Mouse (Mus musculus) forebrain, postnatal 0 days (tissue): ENCODE results near the gene Dyrk1a. TPM values are rescaled to one million over a fixed set of nuclear protein-coding genes. Genes with fewer than 3 reads are reported as not detected.

ENCODE experiments used
- ATAC-seq: fragments of 200-750 bp; cut with Nextera tagmentation; 2 replicates; pipeline ENCODE4 v1.8.0; 2017; ENCODE audit warnings: mild to moderate bottlenecking, moderate library complexity
- DNase-seq: peaks from one replicate; pipeline ENCODE4 v3.0.0-alpha.2; 2015
- H3K27ac ChIP-seq: fragments of 300-500 bp; sonication (generic); 2 replicates; pipeline ENCODE4 v1.5.1; 2014; ENCODE audit warnings: low read depth, mild to moderate bottlenecking, antibody characterized with exemption, low read length, moderate library complexity, mixed read lengths
- H3K27me3 ChIP-seq: fragments of 300-500 bp; sonication (generic); 2 replicates; pipeline ENCODE4 v1.6.1; 2014; ENCODE audit warnings: mild to moderate bottlenecking, low read length, mixed read lengths; ENCODE audit not compliant: insufficient read depth
- H3K36me3 ChIP-seq: fragments of 300-500 bp; sonication (generic); 2 replicates; pipeline ENCODE4 v1.6.1; 2014; ENCODE audit warnings: mild to moderate bottlenecking, moderate library complexity; ENCODE audit not compliant: insufficient read depth
- H3K4me1 ChIP-seq: fragments of 300-500 bp; sonication (generic); 2 replicates; pipeline ENCODE4 v1.6.1; 2014; ENCODE audit warnings: antibody characterized with exemption; ENCODE audit not compliant: insufficient read depth
- H3K4me2 ChIP-seq: fragments of 300-500 bp; sonication (generic); 2 replicates; pipeline ENCODE4 v1.6.1; 2014; ENCODE audit warnings: low read depth, mild to moderate bottlenecking, moderate library complexity
- H3K4me3 ChIP-seq: fragments of 300-500 bp; sonication (generic); 2 replicates; pipeline ENCODE4 v1.5.1; 2014; ENCODE audit warnings: low read depth, low read length, mixed read lengths
- H3K9ac ChIP-seq: fragments of 300-500 bp; sonication (generic); 2 replicates; pipeline ENCODE4 v1.6.1; 2014; ENCODE audit warnings: mild to moderate bottlenecking
- H3K9me3 ChIP-seq: fragments of 300-500 bp; sonication (generic); 2 replicates; pipeline ENCODE4 v1.6.1; 2016; ENCODE audit warnings: low read length
- CTCF ChIP-seq: sonication (generic); IDR thresholded peaks from 2 replicates; pipeline ENCODE4 v1.5.1; 2016; ENCODE audit warnings: antibody characterized with exemption, control low read depth, low read depth
- WGBS: fragments of 180-500 bp; shearing (Covaris S2); extraction: QIAGEN DNeasy Blood & Tissue Kit; methylation state at CpG from one replicate; pipeline ENCODE4 v1.1.7; 2014; 5-methylcytosine and 5-hydroxymethylcytosine counted together
- polyA plus RNA-seq: library from polyadenylated mRNA; unstranded; fragments of >200 nt; fragmentation: Nextera tagmentation; extraction: Ambion mirVana; gene quantifications from 2 replicates; pipeline ENCODE4 v1.2.1, GENCODE M21; 2015
- total RNA-seq: library from RNA; depleted of rRNA; stranded (reverse); fragments of >200 nt; gene quantifications from 2 replicates; pipeline ENCODE4 v1.2.3, GENCODE M21; 2014

The Dyrk1a gene
- total and polyA plus RNA-seq, 2 experiments from 2014 or later, result 13.5 to 101 TPM

- H3K9me3 ChIP-seq, result no peaks in the 10 kb centered on the region
- H3K36me3 ChIP-seq, result no peaks in the 10 kb centered on the region
- no peak for DNase-seq
- no peak overlapping the region for H3K9ac ChIP-seq
- H3K4me1 ChIP-seq, result peaks cover 13% of the 10 kb centered on the region
- TF ChIP-seq CTCF, result no peak
- no peak overlapping the region for H3K4me3 ChIP-seq
- H3K27ac ChIP-seq, result no peak overlapping the region
- H3K4me2 ChIP-seq, result no peak overlapping the region
- WGBS, result 80% methylated on average over 10 of the region's 10 CpGs
- H3K27me3 ChIP-seq, result no peaks in the 10 kb centered on the region
- no peak for ATAC-seq
These were observed 151.8 kb downstream of the Dyrk1a start for GRCm38 (mm10) chr16:94721549-94722006.

- no peaks in the 10 kb centered on the region for H3K27me3 ChIP-seq
- H3K9me3 ChIP-seq, result no peaks in the 10 kb centered on the region
- H3K4me3 ChIP-seq, result no peak overlapping the region
- H3K4me2 ChIP-seq, result no peak overlapping the region
- WGBS, result 86% methylated on average over 12 of the region's 12 CpGs
- peaks cover 13% of the 10 kb centered on the region for H3K4me1 ChIP-seq
- H3K27ac ChIP-seq, result no peak overlapping the region
- ATAC-seq (no peak), DNase-seq (no peak)
- no peak for TF ChIP-seq CTCF
- H3K9ac ChIP-seq, result no peak overlapping the region
- no peaks in the 10 kb centered on the region for H3K36me3 ChIP-seq
These were observed 153.1 kb downstream of the Dyrk1a start for GRCm38 (mm10) chr16:94722936-94723335.

- H3K4me2 ChIP-seq, result peak overlapping the region; percentile 85
- H3K27me3 ChIP-seq, result no peaks in the 10 kb centered on the region
- no peaks in the 10 kb centered on the region for H3K36me3 ChIP-seq
- peak overlapping the region; percentile 61 for H3K4me3 ChIP-seq
- peak overlapping the region; percentile 65 for H3K9ac ChIP-seq
- peak overlapping the region; percentile 93 for H3K27ac ChIP-seq
- WGBS, result under 1% methylated on average over 23 of the region's 23 CpGs
- no peaks in the 10 kb centered on the region for H3K9me3 ChIP-seq
- DNase-seq (peak; percentile 96), ATAC-seq (peak; percentile 97)
- H3K4me1 ChIP-seq, result peaks cover 6% of the 10 kb centered on the region; the same call in 1 of the 2 replicates
- peak; percentile 52 for TF ChIP-seq CTCF
These were observed 154.3 kb downstream of the Dyrk1a start for GRCm38 (mm10) chr16:94724061-94724596.

- H3K9me3 ChIP-seq, result no peaks in the 10 kb centered on the region
- TF ChIP-seq CTCF, result no peak
- peak; percentile 41 for ATAC-seq
- peak overlapping the region; percentile 85 for H3K4me2 ChIP-seq
- H3K4me3 ChIP-seq, result peak overlapping the region; percentile 61
- DNase-seq, result peak; percentile 82
- peak overlapping the region; percentile 93 for H3K27ac ChIP-seq
- WGBS, result 4% methylated on average over 18 of the region's 18 CpGs
- peak overlapping the region; percentile 65 for H3K9ac ChIP-seq
- no peaks in the 10 kb centered on the region for H3K27me3 ChIP-seq
- no peaks in the 10 kb centered on the region for H3K36me3 ChIP-seq
- peaks cover under 1% of the 10 kb centered on the region; the same call in 1 of the 2 replicates for H3K4me1 ChIP-seq
These were observed 155.0 kb downstream of the Dyrk1a start for GRCm38 (mm10) chr16:94724747-94725211.

GRCm38 (mm10) chr16:94729236-94729635 is 159.4 kb downstream of the Dyrk1a start:
- 94% methylated on average over 6 of the region's 6 CpGs for WGBS
- H3K9ac ChIP-seq, result no peak overlapping the region
- no peaks in the 10 kb centered on the region for H3K27me3 ChIP-seq
- no peak overlapping the region for H3K4me3 ChIP-seq
- H3K4me1 ChIP-seq, result peaks cover under 1% of the 10 kb centered on the region; the same call in 1 of the 2 replicates
- H3K36me3 ChIP-seq, result no peaks in the 10 kb centered on the region
- H3K4me2 ChIP-seq, result no peak overlapping the region
- DNase-seq (no peak), ATAC-seq (no peak)
- no peak overlapping the region for H3K27ac ChIP-seq
- TF ChIP-seq CTCF, result peak; percentile 14; the same call in 1 of the 2 replicates
- H3K9me3 ChIP-seq, result no peaks in the 10 kb centered on the region

GRCm38 (mm10) chr16:94731027-94731426 is 161.2 kb downstream of the Dyrk1a start:
- Histone ChIP-seq H3K4me3 (no peak overlapping the region), H3K36me3 (no peaks in the 10 kb centered on the region), H3K27me3 (no peaks in the 10 kb centered on the region), H3K4me1 (peaks cover 2% of the 10 kb centered on the region; the same call in 1 of the 2 replicates), H3K4me2 (no peak overlapping the region), H3K27ac (no peak overlapping the region), H3K9ac (no peak overlapping the region), H3K9me3 (no peaks in the 10 kb centered on the region)
- no peak for DNase-seq
- TF ChIP-seq CTCF, result no peak
- 74% methylated on average over 12 of the region's 12 CpGs for WGBS
- ATAC-seq, result no peak

- Histone ChIP-seq H3K27me3 (no peaks in the 10 kb centered on the region), H3K4me2 (no peak overlapping the region), H3K9me3 (no peaks in the 10 kb centered on the region), H3K4me1 (peaks cover 2% of the 10 kb centered on the region; the same call in 1 of the 2 replicates), H3K27ac (no peak overlapping the region), H3K4me3 (no peak overlapping the region), H3K9ac (no peak overlapping the region), H3K36me3 (no peaks in the 10 kb centered on the region)
- DNase-seq (no peak), ATAC-seq (no peak)
- 60% methylated on average over 3 of the region's 3 CpGs for WGBS
- peak; percentile 32 for TF ChIP-seq CTCF
These were observed 165.7 kb downstream of the Dyrk1a start for GRCm38 (mm10) chr16:94735472-94735871.
